Mouse (Mus musculus) fat pad, adult 2 months (tissue): Measurements from ENCODE around the gene Gbp7.
"Not testable (repeated sequence)": the region's sequence is repeated elsewhere in the genome, so short reads cannot be mapped to it uniquely, and the experiment has no call there.

Experiments used
- DNase-seq: peaks from one replicate; pipeline ENCODE4 v3.0.0-alpha.2; 2011; ENCODE audit warnings: low read depth, low spot score; ENCODE audit errors: extremely low read depth

The Gbp7 gene

GRCm38 (mm10) chr3:142530087-142530953 lies at the start of gene Gbp7:
Gbp7 (plus strand) TSS chr3:142530342.
- no peak for DNase-seq

GRCm38 (mm10) chr3:142490465-142490864 lies 39.7 kb upstream of the Gbp7 start:
- DNase-seq, result no peak

DNA sequence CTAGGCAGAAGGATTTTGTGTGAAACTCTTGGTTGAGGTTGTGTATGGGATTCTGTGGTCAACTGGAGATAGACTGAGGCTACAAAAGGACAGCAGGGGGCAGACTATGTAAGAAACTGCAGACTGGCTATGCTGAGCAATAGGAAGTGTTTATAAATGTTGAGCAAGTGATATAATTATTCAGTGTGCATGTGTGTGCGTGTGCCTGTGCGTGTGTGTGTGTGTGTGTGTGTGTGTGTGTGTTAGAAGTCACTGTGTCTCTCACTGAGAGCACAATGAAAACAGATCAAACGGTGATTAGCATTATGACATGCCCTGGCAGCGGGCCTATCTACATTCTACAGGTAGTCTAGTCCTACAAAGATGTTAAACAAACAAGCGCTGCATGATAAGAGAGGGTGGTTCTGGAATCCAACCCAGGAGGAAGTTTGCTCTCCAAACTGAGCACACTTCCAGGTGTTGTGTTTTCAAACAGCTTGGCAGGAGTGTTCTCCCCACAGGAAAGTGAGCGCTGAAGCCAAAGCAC lies 36.5 kb upstream of the Gbp7 start, which contains the start of gene Gbp5:
Gene Gbp5 (plus strand): TSS at position 443 of the 526 bp plus-strand sequence.
- DNase-seq, result no peak

- no peak for DNase-seq
Measured at GRCm38 (mm10) chr3:142495146-142495655, 34.9 kb upstream of the Gbp7 start.

- DNase-seq, result no peak
Measured at GRCm38 (mm10) chr3:142496113-142497101, 33.7 kb upstream of the Gbp7 start.

DNA sequence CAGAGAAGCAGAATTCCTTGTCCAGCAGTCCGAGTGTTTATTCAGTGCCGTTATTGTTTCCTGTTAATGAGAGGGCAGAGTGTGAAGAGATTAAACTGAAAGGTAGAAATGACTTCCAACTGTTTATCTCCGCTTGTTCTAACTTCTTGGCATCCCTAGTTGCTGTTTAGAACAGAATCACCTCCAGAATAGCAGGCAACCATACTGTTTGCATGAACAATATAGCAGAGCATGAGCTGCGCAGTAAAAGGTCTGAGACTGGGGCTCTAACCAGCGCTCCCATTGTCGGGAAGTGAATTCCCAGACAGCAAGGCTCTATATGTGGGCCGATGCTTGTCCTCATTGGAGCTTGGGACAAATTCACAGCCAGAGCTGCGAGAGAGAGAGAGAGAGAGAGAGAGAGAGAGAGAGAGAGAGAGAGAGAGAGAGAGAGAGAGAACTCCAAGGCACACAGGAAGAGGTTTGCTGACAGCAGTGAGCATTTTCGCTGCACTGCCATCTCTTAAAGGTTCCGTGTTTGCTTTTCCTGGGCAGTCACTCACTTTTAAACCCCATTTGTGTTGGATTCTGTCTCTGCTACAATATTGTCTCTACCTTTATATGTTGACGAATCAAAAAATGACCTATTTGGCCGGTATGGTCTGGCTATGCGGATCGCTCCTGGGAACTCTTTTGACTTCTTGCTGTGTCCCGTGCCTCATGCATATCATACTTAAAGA lies 32.9 kb upstream of the Gbp7 start:
- no peak for DNase-seq

- DNase-seq, result no peak
Measured at GRCm38 (mm10) chr3:142498941-142499340, 31.2 kb upstream of the Gbp7 start.

- DNase-seq, result no peak
Measured at GRCm38 (mm10) chr3:142528116-142528515, 2.0 kb upstream of the Gbp7 start.

GRCm38 (mm10) chr3:142529597-142529996 lies 545 bp upstream of the Gbp7 start:
- DNase-seq, result no peak

DNA sequence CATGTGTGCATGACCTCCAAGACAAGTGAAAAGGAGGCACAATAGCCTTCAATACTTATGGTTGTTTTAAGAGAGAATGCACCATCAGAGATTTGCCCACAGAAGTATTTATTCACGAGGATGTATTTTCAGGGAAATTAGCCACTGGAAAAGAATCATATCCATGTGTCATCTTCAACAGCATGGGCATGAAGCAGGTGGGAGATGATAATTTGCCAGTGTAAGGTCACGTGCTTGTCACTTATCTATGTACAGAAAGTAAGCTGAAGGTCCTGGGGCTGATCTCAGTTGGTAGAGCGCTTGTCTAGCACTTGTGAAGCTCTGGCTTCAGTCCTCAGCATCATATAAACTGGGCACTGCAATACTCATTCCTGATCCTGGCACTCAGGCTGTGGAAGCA lies 1.5 kb downstream of the Gbp7 start:
- no peak for DNase-seq

GRCm38 (mm10) chr3:142533185-142533584 lies 3.0 kb downstream of the Gbp7 start:
- DNase-seq, result no peak

GRCm38 (mm10) chr3:142535667-142536066 lies 5.5 kb downstream of the Gbp7 start:
- no peak for DNase-seq

DNA sequence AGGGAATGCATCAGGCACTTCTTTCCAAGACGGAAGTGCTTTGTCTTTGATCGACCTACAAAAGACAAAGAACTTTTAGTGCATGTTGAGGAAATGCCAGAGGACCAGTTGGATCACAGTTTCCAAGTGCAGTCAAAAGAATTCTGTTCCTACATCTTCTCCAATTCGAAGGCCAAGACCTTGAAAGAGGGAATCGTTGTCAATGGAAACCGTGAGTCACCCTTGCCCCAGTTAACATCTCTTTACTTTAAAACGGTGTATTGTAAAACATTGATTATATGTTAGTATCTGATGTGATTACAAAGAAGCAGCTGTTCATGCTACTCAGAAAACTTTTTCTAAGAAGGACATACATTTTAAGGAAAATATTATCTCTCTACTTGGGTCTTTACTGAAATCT lies 11.2 kb downstream of the Gbp7 start:
- DNase-seq, result no peak

DNA sequence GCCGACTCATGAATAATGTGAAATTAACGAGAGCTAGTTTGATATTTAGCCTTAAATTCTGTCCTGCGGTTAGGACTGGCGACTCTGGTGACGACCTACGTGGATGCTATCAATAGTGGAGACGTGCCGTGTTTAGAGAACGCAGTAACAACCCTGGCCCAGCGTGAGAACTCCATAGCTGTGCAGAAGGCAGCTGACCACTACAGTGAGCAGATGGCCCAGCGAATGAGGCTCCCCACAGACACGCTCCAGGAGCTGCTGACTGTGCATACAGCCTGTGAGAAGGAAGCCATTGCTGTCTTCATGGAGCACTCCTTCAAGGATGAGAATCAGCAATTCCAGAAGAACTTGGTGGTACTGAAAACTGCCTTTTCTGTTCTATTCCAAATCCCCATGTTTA lies 12.6 kb downstream of the Gbp7 start:
- not testable (repeated sequence) for DNase-seq

DNA sequence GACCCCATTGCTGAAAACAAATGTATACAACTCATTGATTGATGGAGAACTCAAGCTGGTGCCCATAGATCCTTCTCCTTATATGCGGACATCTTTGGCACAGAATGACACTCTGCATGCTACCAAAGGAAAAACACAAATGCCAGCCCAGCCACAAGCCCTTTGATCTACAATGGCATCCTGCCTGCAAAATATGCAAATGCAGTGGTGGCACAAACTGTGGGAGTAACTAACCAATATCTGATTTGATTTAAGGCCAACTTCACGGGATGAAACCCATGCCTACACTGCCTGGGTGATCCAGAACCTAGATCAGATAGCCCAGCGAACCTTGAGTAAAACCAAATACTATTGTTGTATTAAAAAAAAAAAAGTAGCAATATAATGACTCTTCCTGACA lies 16.5 kb downstream of the Gbp7 start:
- DNase-seq, result no peak

GRCm38 (mm10) chr3:142550052-142550676 lies 20.0 kb downstream of the Gbp7 start:
- DNase-seq, result no peak

- DNase-seq, result no peak
Measured at GRCm38 (mm10) chr3:142554601-142555000, 24.5 kb downstream of the Gbp7 start.

- no peak for DNase-seq
Measured at GRCm38 (mm10) chr3:142555623-142556022, 25.5 kb downstream of the Gbp7 start.

DNA sequence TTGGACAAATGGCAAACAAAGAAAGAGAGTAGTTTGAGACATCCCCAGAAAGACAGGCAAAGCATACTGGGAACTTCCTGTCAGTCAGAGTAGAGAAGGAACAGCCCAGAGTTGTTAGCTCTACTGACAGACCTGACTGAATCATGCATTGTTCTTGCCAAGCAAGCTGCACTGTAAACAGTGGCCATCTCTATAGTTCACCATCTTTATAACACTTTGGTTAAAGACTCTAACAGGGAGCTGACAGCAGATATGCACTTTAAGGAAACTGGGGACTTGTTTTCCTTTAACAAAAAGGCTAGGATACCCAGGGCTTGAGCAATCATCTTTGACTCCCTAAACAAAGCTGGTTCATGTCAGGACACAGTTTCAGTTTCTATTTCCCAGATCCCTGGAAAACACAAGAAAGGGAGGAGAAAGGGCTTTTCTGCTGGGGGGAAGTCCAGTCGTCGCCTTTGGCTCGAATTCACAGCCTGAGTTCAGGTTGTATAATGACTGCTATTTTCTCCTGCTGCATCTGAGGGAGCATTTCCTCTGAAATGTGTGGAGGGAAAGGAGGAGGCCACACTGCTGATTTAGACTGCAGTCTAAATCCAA lies 29.6 kb downstream of the Gbp7 start, which contains the start of gene Gbp3:
Gene Gbp3 (plus strand): TSS at position 395 of the 597 bp plus-strand sequence.
- DNase-seq, result no peak
